Mouse (Mus musculus) midbrain, embryonic 16.5 days (tissue): ENCODE measurements around the gene Pax5. TPM values are rescaled to one million over a fixed set of nuclear protein-coding genes. Genes with fewer than 3 reads are reported as not detected.

ENCODE experiments used
- ATAC-seq: fragments of 200-750 bp; cut with Nextera tagmentation; 2 replicates; pipeline ENCODE4 v1.8.0; 2017; ENCODE audit warnings: moderate TSS enrichment
- H3K27ac ChIP-seq: fragments of 300-500 bp; sonication (generic); 2 replicates; pipeline ENCODE4 v1.5.1; 2014; ENCODE audit warnings: mild to moderate bottlenecking, low read length, mixed read lengths
- H3K27me3 ChIP-seq: fragments of 300-500 bp; sonication (generic); 2 replicates; pipeline ENCODE4 v1.6.1; 2014; ENCODE audit warnings: low read depth, low read length, mixed read lengths; ENCODE audit not compliant: control insufficient read depth, insufficient read depth
- H3K36me3 ChIP-seq: fragments of 300-500 bp; sonication (generic); 2 replicates; pipeline ENCODE4 v1.6.1; 2014; ENCODE audit warnings: mild to moderate bottlenecking, low read length, moderate library complexity, mixed read lengths; ENCODE audit not compliant: control insufficient read depth, insufficient read depth
- H3K4me1 ChIP-seq: fragments of 300-500 bp; sonication (generic); 2 replicates; pipeline ENCODE4 v1.6.1; 2014; ENCODE audit warnings: mild to moderate bottlenecking, low read length, mixed read lengths; ENCODE audit not compliant: control insufficient read depth, insufficient read depth
- H3K4me2 ChIP-seq: fragments of 300-500 bp; sonication (generic); 2 replicates; pipeline ENCODE4 v1.6.1; 2014; ENCODE audit warnings: mild to moderate bottlenecking, low read length, mixed read lengths
- H3K4me3 ChIP-seq: fragments of 300-500 bp; sonication (generic); 2 replicates; pipeline ENCODE4 v1.5.1; 2014; ENCODE audit warnings: low read depth, mild to moderate bottlenecking, low read length, moderate library complexity, mixed read lengths
- H3K9ac ChIP-seq: fragments of 300-500 bp; sonication (generic); 2 replicates; pipeline ENCODE4 v1.6.1; 2014; ENCODE audit warnings: low read depth, low read length, mixed read lengths
- H3K9me3 ChIP-seq: fragments of 300-500 bp; sonication (generic); replicated peaks from 2 replicates; pipeline ENCODE4 v1.6.1; 2014; ENCODE audit warnings: mild to moderate bottlenecking, low read length, mixed read lengths; ENCODE audit not compliant: control insufficient read depth, poor library complexity, severe bottlenecking
- WGBS: fragments of 180-500 bp; shearing (Covaris S2); extraction: QIAGEN DNeasy Blood & Tissue Kit; methylation state at CpG from one replicate; pipeline ENCODE4 v1.1.7; 2014; 5-methylcytosine and 5-hydroxymethylcytosine counted together
- polyA plus RNA-seq: library from polyadenylated mRNA; unstranded; fragments of >200 nt; fragmentation: Nextera tagmentation; extraction: Ambion mirVana; gene quantifications from 2 replicates; pipeline ENCODE4 v1.2.1, GENCODE M21; 2015

Gene Pax5
- polyA plus RNA-seq, 1 experiment from 2014 or later, result 3.6 TPM

DNA sequence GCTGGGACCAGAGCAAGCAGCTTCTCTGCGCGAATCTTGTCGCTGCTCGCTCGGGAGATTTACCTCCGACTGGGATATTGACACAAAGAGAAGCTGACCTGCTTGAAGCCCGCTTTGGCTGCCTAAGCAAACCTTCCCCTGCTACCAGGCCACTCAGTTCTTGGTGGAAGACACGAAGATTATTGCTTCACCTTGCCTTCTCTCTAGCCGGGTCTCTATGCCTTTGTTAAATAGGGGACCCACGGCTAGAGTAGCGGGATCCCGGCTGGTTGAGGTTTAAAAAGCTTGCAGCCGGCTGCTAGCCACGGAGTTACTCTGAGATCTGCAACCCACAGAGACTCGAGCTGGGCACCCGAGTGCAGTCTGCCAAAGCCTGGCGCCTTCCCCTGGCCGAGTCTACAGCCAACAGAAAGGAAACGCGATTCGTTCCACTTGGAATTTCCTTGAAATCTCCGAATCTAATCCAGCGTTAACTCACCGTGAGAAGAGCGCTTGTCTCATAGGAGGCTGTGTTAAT lies 8.2 kb downstream of the Pax5 start:
- no peak for ATAC-seq
- Histone ChIP-seq H3K9ac (peak overlapping the region; percentile 38), H3K9me3 (no peaks in the 10 kb centered on the region), H3K4me3 (peak overlapping the region; percentile 41), H3K4me2 (peak overlapping the region; percentile 41), H3K4me1 (peaks cover 10% of the 10 kb centered on the region; the same call in 1 of the 2 replicates), H3K36me3 (no peaks in the 10 kb centered on the region), H3K27me3 (peaks cover 67% of the 10 kb centered on the region), H3K27ac (no peak overlapping the region)
- under 1% methylated on average over 25 of the region's 25 CpGs for WGBS

DNA sequence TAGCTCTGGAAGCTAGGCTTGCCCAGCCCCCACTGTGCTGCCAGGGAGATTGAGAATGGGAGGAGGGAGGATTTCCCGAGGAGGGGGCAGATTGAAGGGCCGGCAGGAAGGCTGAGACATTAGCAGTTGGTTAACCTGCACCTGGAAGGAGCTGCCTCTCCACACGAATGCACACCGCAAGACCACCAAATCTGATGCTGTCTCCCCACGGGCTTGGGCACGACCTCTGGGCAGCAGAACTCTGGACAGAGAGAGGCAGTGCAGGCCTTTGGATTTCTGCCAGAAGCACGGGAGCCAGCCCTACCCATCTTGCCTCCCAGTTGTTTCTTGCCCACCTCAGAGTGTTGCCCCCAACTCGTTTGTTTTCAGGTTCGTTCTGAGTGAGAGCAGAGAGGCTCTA lies 8.8 kb downstream of the Pax5 start:
- no peak for ATAC-seq
- Histone ChIP-seq H3K9ac (no peak overlapping the region), H3K27me3 (peaks cover 67% of the 10 kb centered on the region), H3K4me3 (peak overlapping the region; percentile 41), H3K4me1 (peaks cover 10% of the 10 kb centered on the region; the same call in 1 of the 2 replicates), H3K36me3 (no peaks in the 10 kb centered on the region), H3K4me2 (peak overlapping the region; percentile 41), H3K27ac (no peak overlapping the region), H3K9me3 (no peaks in the 10 kb centered on the region)
- WGBS, result 2% methylated on average over 9 of the region's 9 CpGs

DNA sequence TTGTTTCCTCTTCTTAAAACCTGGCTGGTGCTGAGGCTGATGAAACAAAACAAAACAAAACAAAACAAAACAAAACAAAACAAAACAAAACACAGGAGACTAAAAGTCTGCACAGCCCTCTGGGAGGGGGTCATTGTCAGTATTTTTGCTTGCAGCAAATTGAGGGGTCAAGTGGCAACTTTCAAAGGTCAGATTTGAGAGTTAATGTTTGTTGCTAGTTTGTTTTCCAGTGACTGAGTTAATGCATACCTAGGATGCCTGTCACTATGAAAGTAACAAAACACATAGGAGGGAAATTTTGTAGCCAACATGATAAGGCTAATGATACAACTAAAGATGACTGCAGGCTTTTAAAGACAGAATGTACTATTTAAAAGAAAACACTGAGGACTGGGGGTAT lies 13.6 kb downstream of the Pax5 start:
- Histone ChIP-seq H3K9me3 (no peaks in the 10 kb centered on the region), H3K36me3 (no peaks in the 10 kb centered on the region), H3K4me2 (no peak overlapping the region), H3K9ac (no peak overlapping the region), H3K4me3 (no peak overlapping the region), H3K27ac (no peak overlapping the region), H3K27me3 (peaks cover 66% of the 10 kb centered on the region), H3K4me1 (no peaks in the 10 kb centered on the region)
- no peak for ATAC-seq

DNA sequence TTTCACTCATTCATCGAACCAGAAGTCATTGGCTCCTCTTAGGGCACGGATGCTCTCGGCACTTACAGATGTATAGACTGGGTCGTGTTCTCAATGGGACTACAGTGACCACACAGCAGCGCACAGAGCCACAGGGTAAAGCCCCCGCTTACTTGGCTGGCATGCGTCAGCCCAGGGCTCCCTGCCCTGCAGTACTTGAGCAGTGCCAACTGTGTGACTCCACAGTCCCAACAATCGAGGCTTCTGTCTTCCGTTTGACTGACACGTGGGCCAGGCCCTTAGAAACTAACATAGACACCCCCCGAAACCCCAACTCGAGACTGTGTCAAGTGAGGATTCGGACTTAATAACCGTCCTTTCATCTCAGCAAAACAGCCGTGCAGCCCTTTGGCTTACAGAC lies 15.9 kb downstream of the Pax5 start:
- Histone ChIP-seq H3K4me1 (no peaks in the 10 kb centered on the region), H3K27me3 (peaks cover 46% of the 10 kb centered on the region), H3K36me3 (no peaks in the 10 kb centered on the region), H3K27ac (no peak overlapping the region), H3K4me2 (peak overlapping the region; percentile 23; the same call in 1 of the 2 replicates), H3K9ac (no peak overlapping the region), H3K9me3 (no peaks in the 10 kb centered on the region), H3K4me3 (no peak overlapping the region)
- 30% methylated on average over 15 of the region's 15 CpGs for WGBS
- ATAC-seq, result no peak

DNA sequence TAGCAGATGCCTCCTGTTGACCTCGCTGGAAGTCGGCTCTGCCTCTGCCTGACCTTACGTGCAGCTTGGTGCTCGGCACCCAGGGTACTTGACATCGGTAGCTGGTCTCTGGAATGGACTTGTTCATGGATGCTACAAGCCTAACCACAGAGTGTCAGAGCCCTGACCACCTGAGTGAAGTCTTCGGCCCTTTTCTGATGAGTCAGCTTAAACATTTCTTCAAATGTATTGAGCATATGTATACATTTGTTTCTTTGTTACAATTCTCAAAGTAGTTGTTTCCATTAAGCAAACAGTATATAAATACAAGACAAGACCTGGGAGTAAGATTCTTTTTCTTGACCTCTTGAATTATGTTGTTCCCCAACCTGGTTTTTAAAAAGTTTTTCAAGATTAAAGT lies 24.7 kb downstream of the Pax5 start:
- ATAC-seq, result no peak
- Histone ChIP-seq H3K36me3 (no peaks in the 10 kb centered on the region), H3K4me3 (no peak overlapping the region), H3K4me2 (no peak overlapping the region), H3K9ac (no peak overlapping the region), H3K4me1 (no peaks in the 10 kb centered on the region), H3K27ac (no peak overlapping the region), H3K27me3 (peaks cover under 1% of the 10 kb centered on the region), H3K9me3 (no peaks in the 10 kb centered on the region)
- WGBS, result 90% methylated on average over 6 of the region's 6 CpGs

DNA sequence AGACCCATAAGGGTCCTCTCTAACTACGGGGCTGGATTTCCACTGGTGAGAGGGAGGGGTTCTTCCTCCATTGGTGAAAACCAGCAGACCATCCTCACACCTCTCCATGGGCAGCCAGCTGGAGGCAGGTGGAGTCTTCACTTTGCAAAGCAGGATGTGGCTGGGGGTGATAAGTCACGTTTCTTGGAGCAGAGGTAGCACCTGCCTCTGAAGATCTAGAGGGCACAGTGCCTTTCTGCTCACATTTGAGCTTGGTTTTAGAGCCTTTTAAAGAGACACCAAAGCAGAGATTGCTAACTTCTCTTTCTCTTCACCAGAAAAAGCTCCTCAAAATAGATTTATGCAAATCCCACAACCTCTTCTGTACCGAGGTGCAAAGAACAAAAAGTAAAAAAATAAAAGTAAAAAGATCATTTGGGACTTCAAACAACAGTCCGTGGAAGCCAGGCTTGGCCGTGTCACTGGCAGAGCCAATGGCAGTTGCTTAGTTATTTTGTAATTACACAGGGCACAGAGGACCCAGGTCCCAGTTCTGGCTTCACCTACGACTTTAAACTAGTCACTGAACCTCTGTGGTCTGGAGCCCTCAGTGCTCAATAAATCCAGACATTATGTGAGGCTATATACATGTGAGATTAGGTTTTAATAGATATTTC lies 29.9 kb downstream of the Pax5 start:
- H3K4me1 ChIP-seq, result no peaks in the 10 kb centered on the region
- H3K4me2 ChIP-seq, result no peak overlapping the region
- H3K9me3 ChIP-seq, result no peaks in the 10 kb centered on the region
- H3K4me3 ChIP-seq, result no peak overlapping the region
- no peaks in the 10 kb centered on the region for H3K27me3 ChIP-seq
- H3K36me3 ChIP-seq, result no peaks in the 10 kb centered on the region
- no peak overlapping the region for H3K9ac ChIP-seq
- ATAC-seq, result no peak
- no peak overlapping the region for H3K27ac ChIP-seq
- WGBS, result 70% methylated on average over 6 of the region's 6 CpGs

DNA sequence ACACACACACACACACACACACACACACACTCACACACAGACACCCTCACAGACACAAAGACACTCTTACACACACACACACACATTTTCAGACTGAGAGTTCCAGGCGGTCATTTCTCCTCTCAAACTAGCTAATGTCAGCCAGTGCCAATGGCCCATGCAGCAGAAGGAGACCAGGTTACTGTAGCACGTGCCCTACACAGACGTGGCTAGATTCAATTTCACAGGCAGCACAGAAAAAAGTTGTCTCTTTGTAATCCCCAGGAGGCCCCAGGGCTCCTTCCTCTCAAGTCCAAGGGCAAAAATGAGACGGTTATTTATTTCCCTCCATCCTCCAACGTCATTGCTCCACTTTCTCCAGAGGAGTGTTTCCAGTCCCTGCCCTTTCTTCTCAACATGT lies 31.6 kb downstream of the Pax5 start:
- 51% methylated on average over 5 of the region's 5 CpGs for WGBS
- Histone ChIP-seq H3K4me1 (no peaks in the 10 kb centered on the region), H3K9me3 (no peaks in the 10 kb centered on the region), H3K36me3 (no peaks in the 10 kb centered on the region), H3K27me3 (no peaks in the 10 kb centered on the region; the same call in 1 of the 2 replicates), H3K27ac (no peak overlapping the region), H3K9ac (no peak overlapping the region), H3K4me2 (no peak overlapping the region), H3K4me3 (no peak overlapping the region)
- ATAC-seq, result no peak

DNA sequence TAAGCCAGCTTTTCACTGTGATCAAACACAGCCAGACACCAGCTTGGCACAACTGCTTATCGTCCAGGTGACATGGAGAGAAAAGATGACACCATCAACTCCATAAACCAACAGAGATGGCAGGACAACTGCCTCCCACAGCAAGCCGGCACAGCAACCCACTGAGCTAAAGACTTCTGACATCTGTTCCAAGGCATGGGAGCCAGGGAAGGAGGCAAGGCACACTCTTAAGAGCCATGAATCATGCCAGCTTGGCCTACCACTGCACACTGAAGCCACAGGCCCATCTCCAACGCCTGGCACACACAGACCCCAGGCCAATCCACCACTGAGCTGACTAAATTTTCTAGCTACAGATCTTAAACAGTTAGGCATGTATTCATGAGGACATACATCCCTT lies 32.3 kb downstream of the Pax5 start:
- H3K4me2 ChIP-seq, result no peak overlapping the region
- H3K9ac ChIP-seq, result no peak overlapping the region
- no peaks in the 10 kb centered on the region for H3K9me3 ChIP-seq
- H3K4me1 ChIP-seq, result no peaks in the 10 kb centered on the region
- no peak for ATAC-seq
- H3K4me3 ChIP-seq, result no peak overlapping the region
- no peaks in the 10 kb centered on the region; the same call in 1 of the 2 replicates for H3K27me3 ChIP-seq
- WGBS, result 78% methylated on average over 3 of the region's 3 CpGs
- H3K27ac ChIP-seq, result no peak overlapping the region
- no peaks in the 10 kb centered on the region for H3K36me3 ChIP-seq

DNA sequence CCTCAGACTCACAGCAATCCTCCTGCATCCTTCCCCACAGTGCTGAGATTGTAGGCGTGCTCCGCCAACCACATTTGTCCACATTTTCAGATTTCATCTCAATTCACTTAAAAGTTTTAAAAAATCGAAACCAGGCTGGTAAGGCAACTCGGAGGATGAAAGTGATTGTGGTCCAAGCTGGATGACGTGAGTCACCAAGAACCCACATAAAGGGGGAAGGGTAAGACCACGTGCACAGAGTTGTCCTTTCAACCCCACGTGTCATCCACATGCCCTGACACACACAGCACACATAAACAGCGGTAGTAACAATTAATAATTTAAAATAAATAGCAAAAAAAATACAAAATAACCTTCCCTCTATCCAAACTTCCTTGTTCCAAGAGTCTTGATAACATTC lies 35.3 kb downstream of the Pax5 start:
- no peak overlapping the region for H3K9ac ChIP-seq
- H3K4me2 ChIP-seq, result no peak overlapping the region
- no peaks in the 10 kb centered on the region for H3K9me3 ChIP-seq
- WGBS, result 83% methylated on average over 8 of the region's 8 CpGs
- H3K4me3 ChIP-seq, result no peak overlapping the region
- no peaks in the 10 kb centered on the region; the same call in 1 of the 2 replicates for H3K27me3 ChIP-seq
- H3K36me3 ChIP-seq, result no peaks in the 10 kb centered on the region
- no peaks in the 10 kb centered on the region for H3K4me1 ChIP-seq
- ATAC-seq, result no peak
- H3K27ac ChIP-seq, result no peak overlapping the region
